Mouse (Mus musculus) frontal cortex, adult (tissue): ENCODE results near the gene Cx3cr1.
A peak's percentile ranks its signal among the peaks of the same experiment; 100 is the strongest.
"Not testable (repeated sequence)": the region's sequence is repeated elsewhere in the genome, so short reads cannot be mapped to it uniquely, and the experiment has no call there.

ENCODE experiments used
- ATAC-seq: cut with Nextera tagmentation; 2 replicates; pipeline ENCODE4 v1.9.2; 2017; ENCODE audit warnings: mild to moderate bottlenecking, moderate library complexity, mixed read lengths; ENCODE audit not compliant: low TSS enrichment

The Cx3cr1 gene

DNA sequence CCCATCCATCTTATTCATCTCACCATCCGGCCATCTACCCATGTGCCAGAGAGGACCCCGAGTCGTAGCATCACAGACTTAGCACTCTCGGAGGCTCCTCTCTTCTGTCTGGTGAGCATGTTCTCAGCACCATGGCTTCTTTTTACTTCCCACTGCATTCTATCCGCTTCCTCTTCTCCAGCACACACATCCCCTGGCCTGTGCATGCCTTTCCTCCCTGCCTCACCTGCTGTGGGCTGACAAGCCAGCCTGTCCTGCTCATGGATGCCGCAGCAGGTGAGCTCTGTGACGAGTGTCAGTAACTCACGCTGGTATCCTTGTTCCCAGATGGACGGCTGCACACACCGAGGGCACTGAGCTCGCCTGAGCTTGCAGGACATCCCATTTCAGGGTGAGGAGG lies at the start of gene Cx3cr1:
TSS of gene Cx3cr1 (minus strand) at position 101 of the 400 bp plus-strand sequence.
- no peak for ATAC-seq

DNA sequence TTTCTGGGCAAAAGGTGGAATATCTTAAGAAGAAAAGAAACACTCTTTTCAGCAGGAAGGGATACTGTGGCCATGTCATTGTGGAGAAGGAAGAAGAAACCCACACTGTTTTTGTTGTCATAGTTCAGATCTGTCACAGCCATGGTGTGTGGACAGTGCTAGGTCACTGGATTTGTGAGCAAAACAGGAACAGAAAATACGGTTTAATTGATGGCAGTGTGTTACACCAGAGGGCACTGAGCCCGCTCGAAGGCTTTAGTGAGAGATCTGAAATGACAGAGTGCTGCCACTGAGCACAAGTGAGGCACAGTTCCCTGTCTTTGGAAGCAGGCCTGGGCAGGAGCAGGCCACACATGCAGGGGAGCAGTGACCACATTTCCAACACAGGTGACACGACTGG lies 48.5 kb upstream of the Cx3cr1 start:
- no peak for ATAC-seq

DNA sequence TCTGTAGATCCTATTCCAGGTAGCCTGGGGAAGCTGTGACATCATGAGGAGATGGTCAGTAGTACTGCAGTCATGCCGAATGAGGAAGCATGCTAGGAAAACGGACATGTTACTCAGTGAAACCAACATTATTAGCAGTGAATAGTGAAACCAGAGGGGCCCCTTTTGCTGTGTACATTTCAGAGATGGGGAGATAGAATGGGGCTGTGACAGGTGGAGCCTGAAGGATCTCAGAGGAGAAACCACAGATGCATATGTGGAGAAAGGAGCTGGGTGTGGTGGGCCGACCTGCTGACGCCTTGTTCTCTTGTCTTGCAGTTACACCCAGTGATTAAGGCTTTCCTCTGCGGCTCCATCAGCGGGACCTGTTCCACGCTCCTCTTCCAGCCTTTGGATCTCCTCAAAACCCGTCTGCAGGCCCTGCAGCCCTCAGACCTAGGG lies 46.5 kb upstream of the Cx3cr1 start:
- ATAC-seq: no peak

DNA sequence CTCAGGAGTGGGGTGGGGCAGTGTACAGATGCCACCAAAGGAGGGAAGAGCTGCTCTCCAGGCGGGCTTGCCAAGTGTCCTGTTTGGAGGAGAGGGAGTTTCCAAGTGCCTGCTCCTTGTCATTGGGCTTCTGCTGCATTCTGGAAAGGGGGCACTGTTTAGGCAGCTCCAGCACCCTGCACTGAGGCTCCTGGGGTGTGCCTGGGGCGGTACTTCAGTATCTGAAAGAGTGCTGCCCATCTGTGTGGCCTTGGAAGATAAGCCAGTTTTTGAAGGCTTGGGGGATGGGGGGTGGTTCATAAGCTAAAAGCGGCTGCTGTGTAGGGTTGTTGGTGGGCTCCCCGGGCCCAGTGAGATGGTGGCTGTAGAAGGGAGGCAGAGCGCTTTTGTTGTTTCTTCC lies 45.9 kb upstream of the Cx3cr1 start:
- no peak for ATAC-seq

DNA sequence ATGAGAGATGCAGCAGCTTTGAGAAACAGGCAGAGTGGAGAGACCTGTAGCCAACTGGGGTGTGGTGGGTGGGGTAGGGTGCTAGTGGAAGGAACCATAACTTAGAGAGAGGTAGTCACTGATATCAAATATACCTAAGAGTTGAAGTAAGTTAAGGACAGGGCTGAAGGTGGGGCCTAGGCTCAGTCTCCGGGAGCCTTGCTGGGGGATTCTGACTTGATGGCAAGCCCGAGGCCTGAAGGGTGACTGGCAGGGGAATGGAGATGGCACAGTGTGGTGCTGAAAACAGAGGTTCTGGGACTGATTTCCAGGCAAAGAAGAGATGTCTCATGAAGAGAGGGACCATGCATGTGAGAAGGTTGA lies 45.1 kb upstream of the Cx3cr1 start:
- ATAC-seq: no peak

DNA sequence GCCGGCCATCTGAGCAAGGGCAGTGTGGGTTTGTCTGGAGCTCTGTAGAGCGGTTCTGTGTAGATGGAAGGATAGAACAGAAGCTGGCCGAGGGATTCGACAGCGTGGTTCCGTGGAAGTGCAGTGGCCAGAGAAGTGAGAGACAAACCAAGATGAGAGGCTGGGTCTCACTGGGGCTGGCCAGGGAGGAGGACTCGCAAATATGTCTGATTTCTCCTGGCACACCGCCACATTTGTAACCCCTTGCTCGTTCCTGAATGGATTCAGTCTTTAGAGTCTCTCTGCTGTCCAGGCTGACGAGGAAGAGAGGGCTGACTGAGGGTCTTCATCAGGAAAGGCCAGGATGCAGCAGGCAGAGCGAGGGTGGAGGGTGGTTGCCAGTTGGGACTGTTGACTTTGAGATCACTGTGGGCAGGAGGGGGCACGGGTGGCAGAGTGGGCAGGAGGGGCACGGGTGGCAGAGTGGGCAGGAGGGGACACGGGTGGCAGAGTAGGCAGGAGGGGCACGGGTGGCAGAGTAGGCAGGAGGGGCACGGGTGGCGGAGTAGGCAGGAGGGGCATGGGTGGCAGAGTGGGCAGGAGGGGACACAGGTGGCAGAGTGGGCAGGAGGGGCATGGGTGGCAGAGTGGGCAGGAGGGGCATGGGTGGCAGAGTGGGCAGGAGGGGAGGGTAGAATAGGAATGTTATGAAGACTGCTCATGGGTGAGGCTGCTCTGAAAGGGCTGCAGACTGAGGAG lies 44.5 kb upstream of the Cx3cr1 start:
- ATAC-seq: no peak

DNA sequence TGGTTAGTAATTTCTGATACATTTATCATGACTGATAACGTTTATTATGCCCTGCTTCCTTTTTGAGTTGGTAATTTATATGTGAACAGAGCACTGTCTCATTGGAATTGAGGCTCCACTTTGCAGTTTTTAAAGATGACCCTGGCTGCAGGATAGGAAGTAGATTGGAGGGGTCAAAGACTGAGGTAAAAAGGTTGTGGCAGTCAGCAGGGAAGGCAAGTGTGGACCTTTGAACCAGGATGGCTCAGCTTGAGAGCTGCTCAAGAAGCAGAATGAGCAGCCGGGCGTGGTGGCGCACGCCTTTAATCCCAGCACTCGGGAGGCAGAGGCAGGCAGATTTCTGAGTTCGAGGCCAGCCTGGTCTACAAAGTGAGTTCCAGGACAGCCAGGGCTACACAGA lies 43.8 kb upstream of the Cx3cr1 start:
- ATAC-seq: no peak

DNA sequence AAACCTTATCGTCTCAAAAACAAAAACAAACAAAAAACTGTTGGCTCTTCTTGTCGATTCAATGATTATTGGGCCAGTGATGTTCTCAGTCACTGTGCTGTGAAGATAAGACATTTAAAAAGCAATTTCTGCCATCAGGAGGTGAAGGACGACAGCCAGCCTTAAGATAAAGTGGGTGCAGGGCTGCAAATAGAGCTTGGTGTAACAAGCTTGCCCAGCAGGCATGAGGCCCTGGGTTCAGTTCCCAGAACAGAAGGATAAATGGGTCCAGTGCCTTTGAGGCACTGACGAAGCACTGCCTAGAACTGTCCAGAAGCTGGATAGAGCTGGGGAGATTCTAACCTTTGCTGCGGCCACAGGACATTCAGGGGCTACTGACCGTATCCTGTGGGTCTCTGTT lies 42.8 kb upstream of the Cx3cr1 start:
- ATAC-seq: no peak

DNA sequence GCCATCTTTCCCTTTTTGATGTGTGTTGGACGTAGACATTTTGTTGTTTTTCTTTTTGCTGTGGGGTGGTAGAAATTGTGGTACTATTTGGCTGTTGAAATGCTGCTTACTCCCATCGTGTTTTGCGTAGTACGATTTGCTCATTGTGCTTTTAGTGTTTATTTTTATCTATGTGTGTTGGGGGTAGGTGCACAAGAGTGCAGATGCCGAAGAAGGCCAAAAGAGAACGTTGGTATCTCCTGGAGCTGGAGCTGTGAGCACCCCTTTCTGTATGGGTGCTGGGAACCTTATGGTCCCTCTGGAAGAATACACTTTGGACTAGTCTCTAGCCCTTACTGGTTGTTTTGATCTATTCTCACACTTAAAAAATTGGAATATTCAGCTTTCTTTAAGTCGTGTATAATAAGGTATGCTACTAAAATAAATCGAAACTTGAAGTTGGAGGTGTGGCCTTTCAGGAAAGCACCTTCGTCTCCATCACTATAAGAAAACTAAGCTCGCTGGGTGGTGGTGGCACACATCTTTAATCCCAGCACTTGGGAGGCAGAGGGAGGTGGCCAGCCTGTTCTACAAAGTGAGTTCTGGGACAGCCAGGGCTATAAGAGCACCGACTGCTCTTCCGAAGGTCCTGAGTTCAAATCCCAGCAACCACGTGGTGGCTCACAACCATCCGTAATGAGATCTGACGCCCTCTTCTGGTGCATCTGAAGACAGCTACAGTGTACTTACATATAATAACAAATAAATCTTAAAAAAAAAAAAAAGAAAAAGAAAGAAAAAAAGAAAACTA lies 41.7 kb upstream of the Cx3cr1 start:
- ATAC-seq: no peak

DNA sequence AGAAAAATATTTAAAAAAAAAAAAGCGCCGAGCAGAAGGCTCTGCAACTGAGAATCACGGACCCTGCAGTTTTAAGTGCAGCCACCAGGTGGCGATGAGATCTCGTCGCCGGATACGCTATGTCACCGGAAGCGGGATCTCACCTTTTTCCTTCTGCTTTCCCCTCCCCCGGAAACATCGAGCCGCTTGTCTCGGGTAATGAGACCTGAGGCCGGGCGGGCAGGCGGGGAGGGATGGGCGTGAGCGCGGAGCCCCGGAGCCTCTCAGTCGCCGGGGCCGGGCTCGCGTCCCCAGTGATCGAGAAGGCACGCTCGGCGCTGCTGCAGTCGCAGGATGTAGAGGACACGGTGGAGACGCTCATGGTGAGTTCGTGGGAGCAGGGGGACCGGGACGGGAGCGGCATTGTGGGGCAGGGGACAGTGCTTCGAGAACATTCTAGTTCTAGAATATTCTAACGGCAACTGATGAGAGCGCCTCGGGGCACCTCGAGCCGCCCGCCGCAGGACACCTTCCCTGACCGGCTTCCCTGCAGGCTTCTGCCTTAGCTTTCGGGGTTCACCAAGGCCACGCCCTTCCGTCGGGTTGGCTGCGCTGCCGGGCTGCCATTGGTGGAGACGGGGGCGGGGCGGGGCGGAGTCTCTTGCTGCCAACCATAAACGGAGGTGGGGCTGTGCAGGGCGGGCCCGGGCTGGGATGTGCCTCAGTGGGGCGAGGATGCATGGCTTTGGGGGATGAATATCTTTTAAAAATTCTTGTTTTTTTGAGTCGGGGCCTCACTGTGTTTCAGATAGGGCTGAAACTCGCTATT lies 40.7 kb upstream of the Cx3cr1 start, which contains the start of gene Slc25a38:
TSS of gene Slc25a38 (plus strand) at position 164 of the 808 bp plus-strand sequence.
- ATAC-seq: peak; percentile 97

DNA sequence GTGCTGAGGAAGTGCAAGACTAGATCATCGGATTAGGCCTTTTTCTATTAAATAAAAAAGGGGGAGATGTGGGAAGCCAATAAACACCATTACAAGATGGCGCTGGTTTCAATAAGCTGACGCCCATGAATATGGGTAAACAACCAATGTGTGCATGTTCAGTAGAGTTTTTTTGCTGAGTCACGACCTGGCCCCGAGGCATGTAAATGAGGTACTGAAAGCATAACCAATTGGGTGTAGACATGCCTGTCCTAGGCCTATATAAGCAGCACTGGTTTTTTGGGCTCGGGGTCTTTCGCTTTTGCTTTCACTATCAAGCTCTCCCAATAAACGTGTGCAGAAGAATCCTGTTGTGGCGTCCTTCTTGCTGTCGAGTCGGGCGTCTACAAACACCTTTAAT lies 39.3 kb upstream of the Cx3cr1 start:
- not testable (repeated sequence) for ATAC-seq

DNA sequence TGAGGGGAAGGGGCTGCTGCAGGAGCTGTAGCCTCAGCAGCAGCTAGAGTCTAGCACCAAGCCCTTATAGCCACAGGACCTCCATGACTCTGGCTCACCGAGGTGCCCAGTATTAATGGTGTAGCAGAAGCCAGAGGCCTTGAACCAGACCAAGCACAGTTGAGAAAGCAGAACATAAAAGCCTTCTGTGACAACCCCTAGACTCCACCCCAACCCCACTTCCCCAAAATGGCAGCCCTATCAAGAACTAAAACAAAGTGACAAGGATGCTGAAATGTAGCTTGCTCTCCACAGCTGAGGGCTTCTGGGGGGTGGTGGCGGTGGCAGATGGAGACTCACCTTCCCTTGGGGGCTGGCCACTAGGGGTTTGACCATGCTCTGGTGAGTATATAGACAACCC lies 31.5 kb upstream of the Cx3cr1 start:
- no peak for ATAC-seq

DNA sequence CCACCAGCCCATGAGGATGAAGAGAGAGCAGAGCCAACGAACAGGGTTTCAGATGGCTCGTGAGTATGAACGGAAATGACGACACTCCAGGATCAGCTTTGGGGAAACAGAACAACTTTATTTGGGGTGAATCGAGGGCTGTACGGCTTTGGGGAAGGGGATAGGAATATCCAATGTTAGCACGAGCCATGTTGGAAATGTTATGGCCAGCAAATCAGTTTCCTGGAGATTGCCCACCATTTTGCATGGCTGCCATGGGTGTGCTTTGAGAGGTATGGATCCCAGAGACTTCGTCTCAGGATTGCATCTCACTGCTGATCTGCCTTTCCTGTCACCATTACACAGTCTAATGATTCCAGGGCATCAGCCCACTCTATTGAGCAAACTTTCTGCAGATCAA lies 29.6 kb upstream of the Cx3cr1 start:
- ATAC-seq: no peak

DNA sequence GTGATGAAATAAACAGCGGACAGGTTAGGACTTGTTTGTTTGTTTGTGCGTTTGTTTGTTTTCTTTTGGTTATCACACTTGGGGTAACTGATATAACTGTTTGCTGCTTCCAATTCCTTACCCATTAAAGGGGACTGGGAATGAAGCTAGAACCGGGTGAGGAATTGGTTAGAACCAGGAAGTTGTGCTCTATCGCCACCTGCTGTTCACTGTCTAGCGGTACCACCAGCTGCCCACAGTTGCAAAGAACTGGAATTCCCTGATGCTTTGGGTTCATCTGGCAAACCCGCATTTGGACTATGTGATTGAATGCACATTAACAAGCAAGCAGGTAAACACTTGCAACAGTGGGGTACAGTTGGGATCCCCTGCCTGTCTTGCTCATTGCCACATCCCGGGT lies 29.0 kb upstream of the Cx3cr1 start:
- peak; percentile 92 for ATAC-seq

DNA sequence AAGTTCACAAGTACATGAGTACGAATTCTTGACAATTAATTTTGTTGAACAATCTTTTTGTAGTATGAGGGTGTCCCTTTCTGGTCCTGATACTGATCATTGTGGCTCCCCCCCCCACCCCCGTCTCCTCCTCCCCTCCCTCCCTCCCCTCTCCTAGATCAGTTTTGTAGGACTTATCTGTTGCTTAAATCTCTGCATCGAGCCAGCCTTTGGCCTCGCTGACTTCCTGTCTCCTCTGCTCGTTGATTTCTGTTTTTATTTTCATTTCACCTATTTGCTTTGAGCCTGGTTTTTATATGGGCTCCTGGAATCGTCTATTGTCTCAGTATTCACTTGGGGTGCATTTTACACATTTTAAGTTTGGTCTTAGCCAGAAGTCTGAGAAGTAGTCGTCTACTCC lies 26.2 kb upstream of the Cx3cr1 start:
- no peak for ATAC-seq

DNA sequence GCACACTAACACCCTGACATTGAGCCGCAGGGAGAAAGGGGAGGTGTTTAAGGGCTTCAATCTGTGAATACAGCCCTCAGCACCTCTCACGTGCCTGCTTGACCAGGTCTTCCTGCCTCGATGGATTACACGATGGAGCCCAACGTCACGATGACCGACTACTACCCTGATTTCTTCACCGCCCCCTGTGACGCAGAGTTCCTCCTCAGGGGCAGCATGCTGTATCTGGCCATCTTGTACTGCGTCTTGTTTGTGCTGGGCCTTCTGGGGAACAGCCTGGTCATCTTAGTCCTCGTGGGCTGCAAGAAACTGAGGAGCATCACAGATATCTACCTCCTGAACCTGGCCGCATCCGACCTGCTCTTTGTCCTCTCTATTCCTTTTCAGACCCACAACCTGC lies 24.0 kb upstream of the Cx3cr1 start:
- no peak for ATAC-seq

DNA sequence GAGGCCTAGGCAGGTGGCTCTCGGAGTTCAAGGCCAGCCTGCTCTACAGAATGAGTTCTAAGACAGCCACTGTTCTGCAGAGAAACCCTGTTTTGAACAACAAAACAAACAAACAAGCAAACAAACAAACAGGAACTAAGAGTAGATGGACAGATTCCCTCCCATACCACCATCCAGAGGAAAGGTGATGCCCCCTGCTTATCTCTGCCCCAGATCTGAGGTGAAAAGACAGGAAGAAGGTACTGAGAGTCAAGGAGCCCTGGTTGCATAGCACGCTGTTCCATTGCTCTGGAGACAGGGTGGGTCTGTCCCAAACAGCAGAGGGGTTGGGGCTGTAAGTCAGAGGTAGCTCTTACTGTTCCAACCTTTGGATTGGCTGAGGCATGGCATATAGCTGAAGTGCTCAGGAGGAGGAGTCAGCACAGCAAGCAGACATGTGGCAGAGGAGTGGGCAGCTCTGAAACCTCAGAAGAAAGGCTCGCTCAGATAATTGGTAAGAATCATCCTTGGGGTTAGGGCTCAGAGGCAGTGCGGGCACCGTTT lies 22.1 kb upstream of the Cx3cr1 start, which contains the start of gene Ccr8:
TSS of gene Ccr8 (plus strand) at position 419 of the 543 bp plus-strand sequence.
- no peak for ATAC-seq

DNA sequence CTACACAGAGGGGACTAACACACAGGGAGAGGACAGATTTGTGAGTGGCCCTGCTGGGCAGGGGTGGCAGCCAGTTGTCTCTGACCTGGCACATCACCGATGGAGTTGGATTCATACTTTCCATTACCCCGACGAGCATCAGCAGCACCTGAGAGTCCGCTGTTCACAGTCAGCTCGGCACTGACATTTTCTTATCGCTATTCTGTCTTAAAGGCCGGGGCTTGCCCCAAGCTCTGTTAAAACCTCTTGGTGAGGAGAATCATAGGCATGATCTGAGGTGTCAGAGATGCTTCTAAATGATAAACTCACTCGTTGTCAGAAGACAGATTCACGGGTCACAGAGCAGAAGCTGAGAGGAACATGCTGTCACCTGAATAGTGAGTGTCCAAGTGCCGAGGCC lies 21.4 kb upstream of the Cx3cr1 start:
- ATAC-seq: no peak

DNA sequence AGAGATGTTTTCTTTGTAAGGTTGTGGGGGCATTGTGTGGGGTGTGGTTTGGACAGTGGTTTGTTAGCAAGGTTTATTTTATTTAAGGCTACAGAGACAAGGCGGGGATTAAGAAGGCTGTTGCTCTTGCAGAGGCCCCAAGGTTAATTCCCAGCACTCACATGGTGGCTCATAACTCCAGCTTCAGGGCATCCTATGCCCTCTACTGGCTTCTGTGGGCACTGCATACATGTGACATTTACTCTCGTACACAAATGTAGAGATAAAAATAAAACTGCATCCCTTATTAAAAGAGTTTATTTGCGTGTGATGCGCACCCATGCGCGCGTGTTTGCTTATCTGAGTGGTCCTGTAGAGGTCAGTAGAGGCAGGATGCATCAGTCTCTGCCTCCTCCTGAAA lies 19.4 kb upstream of the Cx3cr1 start:
- no peak for ATAC-seq

DNA sequence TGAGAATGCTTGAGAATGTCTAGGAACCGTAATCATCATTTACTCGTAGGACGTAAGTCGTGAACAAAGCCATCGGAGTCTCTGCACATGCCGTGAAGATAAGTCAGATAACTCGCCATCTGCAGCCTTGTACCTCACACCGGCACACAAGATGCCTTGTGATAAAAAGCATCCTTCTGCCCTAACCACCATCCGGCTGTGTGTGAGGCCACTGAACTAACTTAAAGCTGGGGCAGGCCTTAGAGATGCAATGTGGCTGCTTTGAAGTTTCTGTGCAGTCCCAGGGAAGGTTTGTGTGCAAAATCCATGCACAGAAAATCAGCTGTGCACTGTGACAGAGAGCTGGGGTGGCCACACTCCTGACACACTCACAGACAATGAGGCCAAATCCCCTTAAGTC lies 14.7 kb upstream of the Cx3cr1 start:
- ATAC-seq: no peak

DNA sequence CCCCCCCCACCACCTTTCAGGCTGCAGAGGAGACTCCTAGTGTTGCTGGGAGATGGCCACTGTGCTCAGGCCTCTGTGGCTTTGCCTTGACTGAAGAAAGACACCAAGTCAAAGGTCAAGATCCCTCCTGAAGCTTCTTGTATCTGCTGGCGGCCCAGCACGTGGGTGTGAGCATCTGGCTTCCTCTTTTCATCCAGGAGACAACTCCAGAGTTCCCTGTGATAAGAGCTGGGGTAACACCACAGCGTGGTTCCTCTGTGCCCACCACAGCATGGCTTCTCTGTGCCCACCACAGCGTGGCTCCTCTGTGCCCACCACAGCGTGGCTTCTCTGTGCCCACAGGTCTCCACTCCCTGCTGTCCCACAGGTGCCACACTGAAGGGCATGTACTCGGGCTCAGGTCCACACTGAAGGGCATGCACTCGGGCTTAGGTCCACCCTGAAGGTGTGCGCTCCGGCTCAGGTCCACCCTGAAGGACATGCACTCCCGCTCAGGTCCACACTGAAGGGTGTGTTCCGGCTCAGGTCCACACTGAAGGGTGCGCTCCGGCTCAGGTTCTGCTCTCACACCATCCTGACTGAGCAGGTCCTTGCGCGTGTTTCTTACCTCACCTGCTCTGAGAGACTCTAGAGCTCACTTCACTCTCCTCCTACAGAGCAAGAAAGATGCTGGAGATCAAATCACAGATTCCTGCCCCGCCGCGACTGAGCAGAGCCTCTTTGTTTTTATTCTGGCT lies 13.6 kb upstream of the Cx3cr1 start:
- no peak for ATAC-seq
